Mouse (Mus musculus) brain, embryonic 14.5 days (tissue): ENCODE measurements at regions not wholly inside any gene's neighbourhood (a gene's known extent, or its start where the extent isn't known, plus 50 kb on each side); places are given as distances from the start of the nearest gene placed in this dataset.

ENCODE experiments used
- CTCF ChIP-seq: fragments of 200-500 bp; IDR thresholded peaks from 2 replicates; pipeline ENCODE4 v1.5.1; 2012; ENCODE audit warnings: inconsistent platforms, mild to moderate bottlenecking, moderate library complexity, borderline replicate concordance; ENCODE audit not compliant: insufficient read depth, insufficient read length; ENCODE audit errors: extremely low read depth
- POLR2A ChIP-seq: fragments of 200-500 bp; IDR thresholded peaks from 2 replicates; pipeline ENCODE4 v1.6.1; 2012; ENCODE audit warnings: mild to moderate bottlenecking, inconsistent platforms, borderline replicate concordance; ENCODE audit not compliant: poor library complexity, insufficient read depth, insufficient read length, severe bottlenecking; ENCODE audit errors: extremely low read depth

DNA sequence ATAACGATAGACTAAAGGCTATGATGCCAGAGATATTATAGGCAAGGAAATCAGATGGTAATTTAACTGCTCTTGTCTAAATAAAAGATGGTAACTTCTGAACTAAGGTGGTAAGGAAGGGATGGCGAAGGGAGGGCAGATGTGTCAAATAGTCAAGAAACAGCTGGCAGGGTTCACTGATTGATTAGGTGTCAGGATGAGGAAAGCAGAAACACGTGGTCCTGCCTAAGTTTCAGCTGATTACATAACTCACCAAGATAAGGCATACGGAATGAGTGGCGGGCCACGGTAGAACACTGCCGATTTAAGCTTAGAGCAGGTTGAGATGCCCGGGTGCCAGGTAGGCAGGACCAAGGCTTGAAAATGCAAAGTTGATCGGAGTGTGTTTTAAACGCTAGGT, 143.2 kb downstream of the Gm45692 start:
- no peak for TF ChIP-seq CTCF
- no peak for TF ChIP-seq POLR2A
